Mouse (Mus musculus) kidney, postnatal 4 days (tissue): ENCODE measurements around the gene Gnat3.
"Not testable (repeated sequence)": the region's sequence is repeated elsewhere in the genome, so short reads cannot be mapped to it uniquely, and the experiment has no call there.

ENCODE experiments used
- DNase-seq, 2 experiments: peaks; one replicate each; pipeline ENCODE4 v3.0.0; 2021; ENCODE audit warnings: mixed read lengths in 2 of 2

The Gnat3 gene

DNA sequence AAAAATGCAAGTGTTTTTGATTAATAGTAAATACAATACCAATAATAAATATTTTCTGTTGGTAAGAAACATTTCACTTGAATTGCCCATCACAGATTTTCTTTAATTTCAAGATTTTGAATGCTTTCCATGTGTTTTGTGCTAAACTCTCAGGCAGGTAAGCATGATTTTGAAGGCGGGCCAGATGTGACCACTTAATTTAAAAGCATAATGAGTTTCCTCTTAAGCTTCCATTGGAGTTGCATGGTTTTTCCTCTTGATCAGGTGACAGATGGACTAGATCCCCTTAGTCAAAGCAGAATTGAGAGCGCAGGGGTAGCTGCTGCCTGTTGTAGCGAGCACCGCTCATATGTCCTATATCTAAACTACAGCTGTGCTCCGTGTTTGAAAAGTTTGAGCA lies at the start of gene Gnat3:
TSS of gene Gnat3 (plus strand) at position 301 of the 400 bp plus-strand sequence.
- DNase-seq: no peak

DNA sequence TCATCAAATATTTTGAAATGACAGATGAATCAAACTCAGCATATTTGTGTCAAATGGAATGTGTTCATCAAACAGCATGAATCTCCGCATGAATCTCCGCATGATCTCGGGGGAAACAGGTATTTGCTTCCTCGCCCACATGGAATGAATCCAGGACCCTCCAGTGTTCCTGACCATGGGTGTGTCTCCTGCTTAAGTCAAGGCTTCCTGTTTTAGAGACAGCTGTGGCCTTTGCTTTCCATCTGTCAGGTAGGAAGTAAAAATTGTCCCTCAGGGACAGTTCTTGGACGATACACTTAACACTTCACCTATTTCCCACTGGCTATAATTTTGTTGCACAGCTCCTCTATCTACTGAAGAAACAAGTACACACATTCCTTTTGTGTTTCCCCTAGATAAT lies 43.4 kb upstream of the Gnat3 start:
- no peak for DNase-seq

DNA sequence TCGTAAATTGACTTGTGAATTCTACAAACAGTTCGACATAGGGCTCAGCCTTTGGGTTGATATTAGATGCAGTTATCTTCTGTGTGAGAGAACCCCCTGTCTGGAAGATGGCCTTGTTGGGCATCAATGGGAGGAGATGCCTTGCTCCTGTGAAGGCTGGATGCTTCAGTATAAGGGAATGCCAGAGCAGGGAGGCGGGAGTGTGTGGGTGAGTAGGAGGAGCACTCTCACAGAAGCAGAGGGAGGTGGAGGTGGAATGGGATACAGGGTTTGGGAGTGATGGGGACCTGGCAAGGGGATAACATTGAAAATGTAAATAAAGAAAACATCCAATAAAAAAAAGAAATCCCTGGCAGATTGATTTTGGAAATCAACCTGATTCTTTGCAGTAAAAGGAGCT lies 38.7 kb upstream of the Gnat3 start:
- DNase-seq: peak in 1 of 2 experiments; percentile 13

DNA sequence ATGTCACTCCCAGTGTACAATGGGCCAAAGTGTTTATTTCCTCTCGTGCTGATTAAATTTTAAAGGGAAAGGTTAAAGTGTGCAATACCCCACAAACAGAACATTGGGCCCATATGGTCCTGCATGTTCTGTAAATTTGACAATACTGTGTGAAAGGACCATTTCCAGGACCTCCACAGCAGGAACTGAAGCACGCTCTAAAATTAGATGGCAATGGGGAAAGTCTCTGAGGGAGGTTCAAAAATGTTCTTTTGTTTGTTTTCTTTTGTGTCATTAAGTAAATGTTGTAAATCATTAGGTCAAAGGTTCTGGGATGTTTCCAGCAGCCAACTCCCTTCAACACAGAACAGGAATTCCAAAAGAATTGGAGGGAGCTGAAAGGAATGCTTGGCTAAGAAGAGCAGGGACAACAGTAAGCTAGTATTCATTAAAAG lies 38.2 kb upstream of the Gnat3 start:
- peak in 1 of 2 experiments; percentile 16 for DNase-seq

DNA sequence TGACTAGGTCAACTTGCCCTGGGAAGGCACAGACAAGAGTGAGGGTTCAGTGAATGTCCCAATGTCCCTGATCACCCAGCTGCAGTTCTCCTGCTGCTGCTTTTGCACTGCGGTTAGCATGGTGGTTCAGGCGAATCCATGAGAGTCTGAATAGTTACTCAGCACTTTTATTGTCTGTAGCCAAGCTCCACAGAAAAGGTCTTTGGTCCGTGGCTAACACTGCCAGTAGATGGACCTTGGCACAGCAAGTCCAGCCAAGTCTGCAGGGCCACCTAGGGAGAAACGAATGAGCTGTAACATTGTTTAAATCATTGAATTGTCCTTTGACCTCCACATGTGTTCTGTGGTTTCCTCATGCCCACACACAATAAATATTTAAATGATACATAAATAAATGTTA lies 33.9 kb upstream of the Gnat3 start:
- peak; percentile 29 to 54 for DNase-seq

DNA sequence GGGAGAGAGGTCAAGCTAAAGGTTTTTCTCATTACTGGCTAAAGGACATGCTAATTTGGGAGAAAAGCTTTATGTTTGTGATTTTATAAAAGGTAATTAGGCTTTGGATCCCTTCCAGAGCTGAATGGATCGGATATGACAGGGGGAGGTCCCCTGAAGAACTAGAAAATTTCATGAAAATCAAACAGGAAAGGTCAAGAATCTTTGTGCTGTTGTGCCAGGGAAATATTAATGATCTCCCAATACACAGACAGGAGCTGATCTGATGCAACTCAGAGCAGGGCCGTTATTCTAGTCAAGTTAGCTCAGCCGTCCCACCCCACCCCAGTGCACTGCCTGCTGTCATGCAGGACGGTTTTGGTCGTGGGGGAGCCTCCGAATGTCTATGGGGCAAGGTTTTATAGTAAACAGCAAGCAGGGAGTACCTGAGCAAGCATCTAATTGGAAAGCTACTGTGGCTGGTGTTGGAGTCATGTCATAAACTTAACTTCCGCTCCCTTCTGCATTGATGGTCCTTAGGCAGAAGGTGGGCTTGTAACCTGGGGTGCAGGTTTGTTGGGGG lies 33.3 kb upstream of the Gnat3 start:
- DNase-seq: peak; percentile 13 to 15

DNA sequence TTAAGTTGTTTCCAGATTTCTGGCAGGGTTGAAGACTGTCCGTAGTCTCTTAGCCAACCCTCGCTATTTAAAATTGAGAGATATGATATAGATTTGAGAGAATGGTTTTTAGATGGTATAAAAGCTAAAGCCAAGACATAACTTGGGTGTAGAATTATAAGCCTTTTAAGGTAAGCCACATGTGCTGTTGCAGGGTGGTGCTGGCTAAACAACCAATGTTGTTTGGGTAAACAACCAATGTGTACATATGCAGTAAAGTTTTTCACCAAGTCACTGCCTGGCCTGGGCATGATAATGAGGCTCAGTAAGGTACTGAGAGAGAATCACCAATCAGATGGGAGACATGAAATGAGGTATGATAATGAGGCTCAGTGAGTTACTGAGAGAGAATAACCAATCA lies 30.8 kb upstream of the Gnat3 start:
- not testable (repeated sequence) for DNase-seq

DNA sequence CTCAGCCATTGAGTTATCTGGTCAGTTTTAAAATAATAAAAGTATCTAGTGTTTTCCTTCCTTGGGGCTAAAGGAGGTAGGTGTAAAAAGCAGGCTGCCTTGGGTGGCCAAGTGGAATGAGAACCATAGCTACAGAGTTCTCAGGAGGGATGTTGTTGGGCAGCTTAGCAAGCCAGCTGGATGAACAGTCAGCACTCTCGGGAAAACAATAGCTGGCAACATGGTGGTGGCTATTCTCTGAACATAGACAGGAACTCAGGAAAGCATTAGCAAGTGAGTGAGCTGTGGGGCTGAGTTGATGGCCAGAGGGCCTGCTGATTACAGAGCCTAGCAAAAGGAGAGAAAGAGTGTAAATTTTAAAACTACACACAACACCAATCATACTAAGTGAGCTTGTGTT lies 27.8 kb upstream of the Gnat3 start:
- DNase-seq: no peak

DNA sequence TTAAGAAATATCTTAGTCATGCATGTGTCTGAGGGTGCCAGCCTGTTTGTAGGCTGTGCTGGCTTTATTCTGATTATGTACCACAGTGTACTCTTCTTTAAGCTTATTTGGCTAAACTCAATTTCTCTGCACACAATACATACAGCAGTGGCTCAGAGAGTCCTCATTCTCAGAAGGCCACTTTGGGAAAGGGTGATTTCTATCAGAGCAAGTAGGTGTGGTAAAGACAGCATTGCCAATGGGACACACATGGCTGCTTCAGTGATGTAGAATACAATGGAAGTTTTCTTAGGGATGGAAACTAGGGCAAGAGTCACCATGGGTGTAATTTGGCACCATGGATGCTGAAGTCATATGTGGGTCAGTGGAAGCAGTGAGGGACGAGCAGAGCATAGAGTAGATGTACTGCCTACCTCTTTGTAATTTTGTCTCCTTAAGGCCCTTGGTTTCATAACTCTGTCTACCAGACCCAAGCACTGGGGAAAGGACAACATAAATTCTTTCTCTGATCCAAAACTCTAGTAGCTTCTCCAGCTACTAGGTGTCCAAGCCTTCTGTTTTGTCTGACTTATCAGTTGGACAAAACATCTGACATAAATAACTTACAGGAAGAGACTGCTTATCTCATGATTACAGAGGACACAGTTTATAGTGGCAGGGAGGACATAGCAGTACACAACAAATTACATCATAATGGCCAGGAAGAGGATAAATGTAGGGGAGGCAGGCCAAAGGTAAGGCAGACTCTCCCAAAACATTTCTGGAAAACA lies 24.0 kb upstream of the Gnat3 start:
- DNase-seq: no peak

DNA sequence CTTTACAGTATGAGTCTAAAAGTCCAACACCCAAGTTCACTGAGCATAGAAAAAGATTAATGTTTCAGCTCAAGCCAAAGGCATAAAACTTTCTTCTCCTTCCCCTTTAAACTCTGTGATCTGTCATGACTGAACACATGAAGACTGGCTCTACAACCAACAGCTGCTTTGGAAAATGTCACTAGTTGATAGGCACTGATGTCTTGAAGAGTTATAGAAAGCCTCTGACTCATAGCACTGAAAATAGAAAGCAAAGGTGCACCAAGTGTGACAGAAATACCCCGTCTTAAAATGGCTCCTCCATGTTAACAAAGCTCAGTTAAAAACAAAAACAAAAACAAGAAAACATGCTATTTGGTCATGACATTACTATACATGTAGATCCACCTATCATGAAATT lies 5.9 kb upstream of the Gnat3 start:
- DNase-seq: no peak

DNA sequence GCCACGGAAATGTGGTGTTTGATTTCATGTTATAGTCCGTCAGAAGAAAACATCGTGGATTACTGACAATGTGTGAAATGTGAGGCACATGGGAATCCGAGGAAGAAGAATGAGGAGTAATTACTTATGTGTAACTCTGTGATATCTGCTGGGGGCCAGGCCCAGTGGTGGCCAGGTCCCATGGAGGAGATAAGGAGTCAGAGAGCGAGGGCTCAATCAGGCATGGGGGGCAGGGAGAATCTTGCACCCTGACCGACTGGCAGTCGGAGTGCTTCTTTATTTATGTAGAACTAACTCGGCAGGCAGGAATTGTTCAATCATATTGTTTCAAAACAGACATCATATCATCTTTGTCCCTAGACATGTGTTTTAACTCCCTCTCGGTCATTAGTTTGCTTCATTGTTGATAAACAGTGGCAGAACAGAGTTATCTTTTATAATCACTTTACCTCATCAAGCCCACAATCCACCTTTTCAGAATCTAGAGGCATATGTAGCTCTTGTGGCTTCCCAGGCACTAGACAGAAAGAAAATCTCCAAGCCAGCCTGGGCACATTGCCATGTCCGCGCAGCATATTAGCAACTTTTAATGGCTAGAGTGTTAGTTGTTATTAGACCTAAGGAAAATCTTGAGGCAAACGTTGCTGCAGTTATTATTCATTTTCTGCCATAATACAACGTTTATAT lies 7.5 kb downstream of the Gnat3 start:
- DNase-seq: no peak

DNA sequence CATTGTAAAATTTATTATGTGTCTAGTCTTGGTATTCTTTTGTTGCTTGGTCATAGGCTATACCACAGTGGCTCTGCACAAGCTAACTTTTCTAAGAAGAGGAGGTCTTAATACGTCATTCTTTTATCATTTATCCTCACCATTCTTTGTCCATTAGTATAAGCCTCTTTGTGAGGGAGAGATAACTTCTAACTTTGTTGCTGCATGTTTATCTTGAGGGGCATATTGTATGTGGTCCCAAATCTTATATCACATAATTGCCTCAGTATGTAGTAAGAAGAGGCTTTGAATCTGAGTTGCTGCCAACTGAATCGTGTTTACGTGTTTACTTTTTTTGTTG lies 8.0 kb downstream of the Gnat3 start:
- DNase-seq: no peak

DNA sequence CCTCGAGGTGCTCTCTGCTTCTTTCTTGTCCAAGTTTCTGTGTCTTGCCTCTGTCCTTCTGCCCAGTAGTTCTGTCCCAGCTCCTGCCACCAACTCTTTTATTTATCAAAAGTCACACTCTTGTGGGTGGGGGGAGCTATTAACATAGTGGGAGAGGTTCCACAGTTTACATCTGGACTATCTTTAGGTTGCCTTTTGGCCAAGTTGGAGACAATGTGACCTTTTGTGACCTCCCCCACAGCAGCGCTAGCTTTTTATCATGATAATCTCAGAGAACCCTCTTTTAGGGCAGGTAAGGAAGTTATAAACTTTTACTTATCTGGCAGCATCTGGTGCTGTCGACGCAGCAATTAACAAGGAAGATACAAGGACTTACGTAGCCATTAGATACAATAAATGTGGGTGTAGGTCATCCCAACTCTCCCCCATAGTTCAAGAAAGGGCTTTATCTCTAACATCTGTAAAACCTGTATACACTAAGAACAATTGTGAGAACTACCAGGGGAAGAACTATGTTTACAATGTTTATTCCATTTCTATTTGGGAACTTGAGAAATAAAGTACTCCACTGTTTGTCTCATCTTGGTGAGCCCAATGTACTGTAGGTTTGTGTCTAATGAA lies 18.3 kb downstream of the Gnat3 start:
- no peak for DNase-seq

DNA sequence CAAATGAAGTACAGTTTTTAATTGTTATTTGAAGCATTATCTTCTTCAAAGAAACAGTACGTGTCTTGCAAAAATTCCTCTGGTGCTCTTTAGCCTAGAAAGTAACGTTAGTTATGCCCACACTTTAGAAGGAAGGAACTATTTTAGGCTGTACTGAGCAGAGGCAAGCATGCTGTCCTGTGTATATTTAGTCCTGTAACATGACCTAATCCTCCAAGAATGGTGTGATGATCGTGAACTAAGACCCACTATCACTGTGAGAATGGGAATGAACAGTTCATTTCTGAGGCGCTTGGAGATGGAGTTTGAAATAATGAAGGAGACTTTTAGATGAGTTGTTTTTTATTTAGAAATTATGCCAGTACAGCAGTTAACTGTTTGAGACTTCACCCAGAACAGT lies 20.4 kb downstream of the Gnat3 start:
- no peak for DNase-seq

DNA sequence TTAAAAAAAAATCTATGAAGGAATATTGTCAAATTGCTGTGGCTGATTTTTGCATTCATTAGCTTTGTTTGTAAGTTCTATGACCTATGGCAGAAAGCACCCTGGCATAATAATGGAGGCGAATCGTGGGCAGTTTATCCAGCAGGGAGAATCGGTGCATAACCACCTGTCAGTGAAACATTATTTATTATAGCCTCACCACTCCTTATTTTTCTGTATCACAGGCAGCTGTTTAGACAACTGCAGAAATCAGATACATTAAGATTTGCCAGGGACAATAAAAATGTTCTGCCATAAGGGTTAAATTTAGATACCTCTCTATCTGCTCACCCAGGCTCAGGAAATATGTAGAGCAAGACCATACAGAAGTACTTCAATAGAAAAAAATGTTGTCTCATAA lies 22.2 kb downstream of the Gnat3 start:
- DNase-seq: no peak

DNA sequence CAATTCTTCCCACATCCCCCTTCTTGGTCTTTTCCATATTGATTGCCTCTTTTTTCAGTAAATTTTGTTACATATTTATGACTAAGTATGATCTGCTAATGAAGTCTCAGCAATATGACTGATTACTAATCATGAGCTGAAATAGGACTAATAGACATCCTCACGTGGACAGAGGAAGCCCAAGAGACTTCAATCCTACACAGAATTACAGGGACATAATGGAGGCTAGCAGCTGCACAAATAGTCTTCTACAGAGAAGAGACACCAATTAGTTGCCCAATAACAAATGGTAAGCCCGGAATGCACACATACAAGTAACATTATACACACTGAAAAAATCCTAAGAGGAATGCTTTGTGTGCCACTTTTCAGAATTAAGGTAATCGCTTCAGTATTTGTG lies 24.3 kb downstream of the Gnat3 start:
- DNase-seq: no peak

DNA sequence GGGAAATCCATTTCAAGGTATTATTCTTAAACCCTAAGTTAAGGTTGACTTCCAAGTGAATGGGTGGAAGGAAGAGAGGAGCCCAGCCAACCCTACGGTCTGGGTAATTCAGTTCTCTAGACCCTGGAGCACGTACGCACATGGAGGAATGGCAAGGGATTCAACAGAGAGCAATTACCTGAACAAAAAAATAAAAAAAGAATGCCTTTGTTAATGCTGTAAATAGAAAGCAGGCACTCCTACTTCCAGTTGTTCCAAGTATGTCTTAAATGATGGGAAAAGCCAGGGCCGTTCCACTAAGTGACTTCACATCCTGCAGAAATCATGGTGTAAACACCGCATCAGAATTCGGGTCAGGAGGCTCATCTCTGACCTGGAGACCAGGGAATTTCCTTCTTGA lies 28.3 kb downstream of the Gnat3 start:
- no peak for DNase-seq

DNA sequence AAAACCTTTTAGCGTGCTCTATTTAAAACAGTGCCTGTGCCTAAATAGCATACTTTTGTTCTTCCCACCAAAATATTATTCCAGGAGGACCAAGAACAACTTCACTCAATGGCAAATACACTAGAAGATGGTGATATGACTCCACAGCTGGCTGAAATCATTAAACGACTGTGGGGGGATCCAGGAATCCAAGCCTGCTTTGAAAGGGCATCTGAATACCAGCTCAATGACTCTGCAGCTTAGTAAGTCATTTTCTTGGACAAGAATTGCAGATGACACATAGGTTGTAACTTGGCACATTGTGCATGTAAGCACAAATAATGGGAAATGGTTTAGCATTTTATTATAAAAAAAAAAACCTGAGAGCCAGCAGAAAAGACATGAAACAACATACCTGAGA lies 37.2 kb downstream of the Gnat3 start:
- DNase-seq: no peak

DNA sequence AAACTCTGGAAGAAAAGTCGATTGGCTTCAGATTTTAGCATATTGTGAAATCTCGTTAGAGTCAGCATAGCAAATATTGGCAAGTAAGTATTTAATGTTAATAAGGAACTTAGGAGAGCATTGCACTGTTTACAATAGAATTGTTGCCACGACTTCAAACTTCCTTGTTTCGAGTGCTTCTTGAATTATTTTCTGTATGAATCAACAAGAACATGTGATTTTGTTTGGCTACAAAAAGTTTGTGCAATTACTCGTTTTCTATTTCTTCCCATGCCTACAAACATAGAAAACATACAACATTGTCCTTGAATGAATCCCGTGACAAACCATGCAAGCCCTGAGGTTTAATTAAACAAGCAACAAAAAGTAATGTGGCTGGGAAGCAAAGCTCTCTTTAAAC lies 37.8 kb downstream of the Gnat3 start:
- DNase-seq: no peak

DNA sequence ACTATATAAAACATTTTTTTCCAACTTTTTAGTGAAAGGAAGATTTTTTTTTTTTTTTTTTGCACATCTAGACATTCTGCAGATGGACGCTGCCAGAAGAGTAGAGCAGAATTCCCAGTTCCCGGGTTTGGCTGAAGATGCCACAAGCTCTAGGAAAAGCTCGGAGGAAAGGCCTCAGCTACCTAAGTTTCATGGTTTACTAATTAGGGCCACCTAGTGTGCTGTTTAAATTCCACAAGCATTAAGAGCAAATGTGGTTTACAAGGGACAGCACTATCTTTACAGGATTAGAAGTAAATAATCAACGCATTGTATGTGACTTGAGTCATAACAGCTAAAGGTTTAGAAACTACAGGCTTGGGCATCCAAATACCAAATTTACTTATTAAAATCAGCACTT lies 39.3 kb downstream of the Gnat3 start:
- no peak for DNase-seq

DNA sequence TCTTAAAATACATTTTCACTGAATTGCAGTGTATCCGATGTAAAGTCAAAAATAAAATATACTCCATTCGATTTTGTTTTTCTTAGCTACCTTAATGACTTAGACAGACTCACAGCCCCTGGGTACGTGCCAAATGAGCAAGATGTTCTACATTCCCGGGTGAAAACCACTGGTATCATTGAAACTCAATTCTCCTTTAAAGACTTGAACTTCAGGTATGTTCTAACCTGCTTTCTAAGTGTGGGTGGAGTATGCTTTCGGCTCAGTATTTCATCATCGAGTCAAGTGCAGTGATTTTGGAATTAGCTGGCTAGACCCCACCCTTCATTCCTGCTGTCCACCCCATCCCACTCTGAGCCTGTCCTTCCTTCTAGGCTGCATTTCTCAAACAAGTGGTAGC lies 41.3 kb downstream of the Gnat3 start:
- no peak for DNase-seq

DNA sequence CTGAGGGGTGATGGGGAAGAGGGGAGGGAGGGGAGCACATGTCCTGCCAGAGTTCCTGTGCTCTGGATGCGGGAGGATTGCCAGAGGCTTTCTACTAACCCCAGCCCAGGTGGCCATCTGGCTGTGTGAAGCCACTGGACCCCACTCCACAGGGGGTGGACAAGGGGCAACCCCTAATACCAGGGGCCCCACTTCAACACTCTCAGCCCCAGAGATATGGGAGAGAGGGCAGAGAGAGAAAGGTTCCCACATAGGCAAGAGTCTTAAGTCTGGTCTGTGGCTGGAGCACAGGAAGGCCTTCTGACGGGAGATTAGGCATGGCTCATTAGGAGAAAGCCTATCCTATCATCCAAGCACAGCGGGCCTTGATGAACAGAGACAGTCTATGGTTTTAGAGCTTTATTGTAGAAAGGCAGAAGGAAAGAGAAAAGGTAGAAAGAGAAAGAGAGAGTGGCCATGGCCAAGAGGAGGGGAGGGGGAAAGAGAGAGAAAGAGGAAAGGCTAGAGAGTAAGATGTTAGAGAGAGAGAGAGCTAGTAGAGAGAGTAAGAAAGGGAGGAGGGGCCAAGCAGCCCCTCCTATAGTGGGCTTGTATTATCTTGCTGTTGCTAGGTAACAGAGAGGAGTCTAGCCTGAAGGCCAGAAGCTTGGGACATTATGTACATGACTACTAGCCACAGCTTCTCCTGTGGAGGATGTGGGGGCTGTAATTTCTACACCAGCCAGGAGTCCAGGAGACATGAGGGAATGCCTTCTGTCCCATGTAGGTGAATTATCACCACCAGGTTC lies 42.7 kb downstream of the Gnat3 start:
- no peak for DNase-seq

DNA sequence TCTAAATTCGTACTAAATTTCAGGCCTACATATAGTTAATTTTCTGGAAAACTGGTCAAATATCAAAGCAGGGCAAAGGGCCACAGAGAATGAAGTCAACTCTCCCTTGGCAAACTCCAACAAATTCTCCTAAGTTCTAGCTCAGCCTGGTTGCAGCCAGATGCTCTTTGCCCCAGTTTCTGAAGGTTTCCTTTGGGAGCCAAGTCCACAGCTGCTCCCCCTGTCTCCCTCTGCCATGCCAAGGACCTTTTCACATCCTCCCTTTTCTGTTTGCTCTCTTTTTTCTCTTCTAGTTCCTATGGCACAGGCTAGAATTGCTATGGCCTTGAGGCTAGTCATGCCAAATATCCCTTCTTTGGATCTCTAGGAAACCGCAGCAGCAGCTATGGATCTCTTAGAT lies 43.8 kb downstream of the Gnat3 start:
- peak in 1 of 2 experiments; percentile 9 for DNase-seq
